In the genomic region with DNA sequence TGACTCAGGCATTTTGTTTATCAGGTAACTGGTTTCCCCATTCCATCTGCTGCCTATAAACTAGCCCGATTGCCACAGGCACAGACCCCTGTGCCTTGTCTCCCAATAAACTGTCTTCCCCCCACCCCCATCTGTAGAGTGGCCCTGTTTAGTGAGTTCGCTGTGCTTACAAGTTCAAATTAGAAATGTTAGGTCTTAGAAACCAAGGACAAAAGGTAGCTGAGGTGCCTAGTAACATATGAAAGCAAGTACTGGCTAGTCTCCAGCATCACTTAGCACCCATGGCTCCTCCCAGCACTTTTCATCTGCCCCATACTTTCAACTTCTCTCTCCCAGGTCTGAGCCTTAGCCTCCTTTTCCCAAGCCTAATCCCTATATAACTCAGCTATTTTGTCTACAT, we compare ENCODE assay signal across 31 mouse cellular contexts. TPM values are rescaled to one million over a fixed set of nuclear protein-coding genes. Genes with fewer than 3 reads are reported as not detected.
DNase-seq lines count a peak whose midpoint lies in the region; ATAC-seq and TF ChIP-seq lines count a peak whose summit lies in the region.
"Had no signal": no experiment of that assay in that cellular context is flagged by ENCODE, and none has a peak within 500 bp of the region (broad histone marks: within the 10 kb centered on the region; RNA-seq: fewer than 3 reads in every experiment).

No protein-coding gene starts in this region.

- no peaks in the 10 kb centered on the region for H3K27me3 ChIP-seq in forebrain, embryonic 14.5 days (replicated peaks; ENCODE audit: control insufficient read depth, insufficient read depth, low read length)
- no peaks in the 10 kb centered on the region for H3K27me3 ChIP-seq in forebrain, embryonic 10.5 days (ENCODE audit: poor library complexity, severe bottlenecking)
- H3K27me3 ChIP-seq in hindbrain, embryonic 16.5 days (replicated peaks; ENCODE audit: control insufficient read depth, insufficient read depth, low read length): no peaks in the 10 kb centered on the region
- no peaks in the 10 kb centered on the region for H3K27me3 ChIP-seq in hindbrain, embryonic 13.5 days
- no peaks in the 10 kb centered on the region for H3K27me3 ChIP-seq in midbrain, postnatal 0 days (ENCODE audit: insufficient read depth, low read length)
- H3K27me3 ChIP-seq in midbrain, embryonic 13.5 days: no peaks in the 10 kb centered on the region
- H3K27me3 ChIP-seq in forebrain, postnatal 0 days (ENCODE audit: insufficient read depth, low read length): no peaks in the 10 kb centered on the region
- no peaks in the 10 kb centered on the region for H3K27me3 ChIP-seq in stomach, postnatal 0 days (ENCODE audit: control insufficient read depth, insufficient read depth, low read length)
- H3K27me3 ChIP-seq: CH12.LX; heart, embryonic 12.5 days; heart, embryonic 15.5 days; intestine, embryonic 15.5 days; Patski had no signal

- 50% methylated on average over 2 of the region's 2 CpGs for WGBS in forebrain, embryonic 14.5 days
- WGBS in forebrain, embryonic 10.5 days: 92% methylated on average over 2 of the region's 2 CpGs
- WGBS in hindbrain, embryonic 16.5 days: 86% methylated on average over 2 of the region's 2 CpGs
- 82% methylated on average over 2 of the region's 2 CpGs for WGBS in hindbrain, embryonic 13.5 days
- 67% methylated on average over 2 of the region's 2 CpGs for WGBS in midbrain, postnatal 0 days
- 77% methylated on average over 2 of the region's 2 CpGs for WGBS in midbrain, embryonic 13.5 days
- WGBS in forebrain, postnatal 0 days: 40% methylated on average over 2 of the region's 2 CpGs
- 80% methylated on average over 2 of the region's 2 CpGs for WGBS in stomach, postnatal 0 days

- no peak overlapping the region for H3K4me3 ChIP-seq in forebrain, embryonic 14.5 days (ENCODE audit: low read depth, low read length)
- H3K4me3 ChIP-seq in forebrain, embryonic 10.5 days: no peak overlapping the region
- no peak overlapping the region for H3K4me3 ChIP-seq in hindbrain, embryonic 16.5 days (ENCODE audit: low read length)
- no peak overlapping the region for H3K4me3 ChIP-seq in hindbrain, embryonic 13.5 days
- no peak overlapping the region for H3K4me3 ChIP-seq in midbrain, postnatal 0 days (ENCODE audit: low read depth, low read length)
- no peak overlapping the region for H3K4me3 ChIP-seq in midbrain, embryonic 13.5 days (replicated peaks)
- no peak overlapping the region for H3K4me3 ChIP-seq in forebrain, postnatal 0 days (ENCODE audit: low read depth, low read length)
- no peak overlapping the region for H3K4me3 ChIP-seq in stomach, postnatal 0 days (ENCODE audit: low read depth, low read length)
- H3K4me3 ChIP-seq: heart, embryonic 12.5 days; heart, embryonic 15.5 days; hindbrain, embryonic 10.5 days; intestine, embryonic 15.5 days had no signal

- no peaks in the 10 kb centered on the region for H3K9me3 ChIP-seq in forebrain, embryonic 14.5 days (replicated peaks; ENCODE audit: control insufficient read depth, low read length)
- H3K9me3 ChIP-seq in forebrain, embryonic 10.5 days: no peaks in the 10 kb centered on the region
- H3K9me3 ChIP-seq in hindbrain, embryonic 16.5 days (ENCODE audit: control insufficient read depth, low read length): no peaks in the 10 kb centered on the region
- no peaks in the 10 kb centered on the region for H3K9me3 ChIP-seq in hindbrain, embryonic 13.5 days
- H3K9me3 ChIP-seq in midbrain, postnatal 0 days (ENCODE audit: low read length): no peaks in the 10 kb centered on the region
- H3K9me3 ChIP-seq in midbrain, embryonic 13.5 days: no peaks in the 10 kb centered on the region
- no peaks in the 10 kb centered on the region for H3K9me3 ChIP-seq in forebrain, postnatal 0 days (ENCODE audit: low read length)
- H3K9me3 ChIP-seq in stomach, postnatal 0 days (ENCODE audit: control insufficient read depth, low read length): no peaks in the 10 kb centered on the region
- H3K9me3 ChIP-seq: G1E; heart, embryonic 12.5 days; heart, embryonic 15.5 days; hindbrain, embryonic 10.5 days; intestine, embryonic 15.5 days had no signal

- H3K9ac ChIP-seq in forebrain, embryonic 14.5 days (ENCODE audit: low read length): no peak overlapping the region
- H3K9ac ChIP-seq in hindbrain, embryonic 16.5 days (ENCODE audit: low read depth, low read length): no peak overlapping the region
- H3K9ac ChIP-seq in hindbrain, embryonic 13.5 days: no peak overlapping the region
- no peak overlapping the region for H3K9ac ChIP-seq in midbrain, postnatal 0 days (replicated peaks; ENCODE audit: low read length, poor library complexity, severe bottlenecking)
- no peak overlapping the region for H3K9ac ChIP-seq in midbrain, embryonic 13.5 days (replicated peaks)
- H3K9ac ChIP-seq in forebrain, postnatal 0 days: no peak overlapping the region
- H3K9ac ChIP-seq in stomach, postnatal 0 days (ENCODE audit: low read length): no peak overlapping the region
- H3K9ac ChIP-seq: heart, embryonic 12.5 days; heart, embryonic 15.5 days; intestine, embryonic 15.5 days had no signal

- TF ChIP-seq EP300 in stomach, postnatal 0 days (optimal IDR thresholded peaks at IDR 0.05): no peak

- H3K27ac ChIP-seq in forebrain, embryonic 14.5 days (ENCODE audit: low read depth, low read length): no peak overlapping the region
- no peak overlapping the region for H3K27ac ChIP-seq in forebrain, embryonic 10.5 days
- H3K27ac ChIP-seq in hindbrain, embryonic 16.5 days (ENCODE audit: low read depth, low read length): no peak overlapping the region
- no peak overlapping the region for H3K27ac ChIP-seq in hindbrain, embryonic 13.5 days
- no peak overlapping the region for H3K27ac ChIP-seq in midbrain, postnatal 0 days (ENCODE audit: low read depth, low read length)
- H3K27ac ChIP-seq in midbrain, embryonic 13.5 days: no peak overlapping the region
- H3K27ac ChIP-seq in forebrain, postnatal 0 days (ENCODE audit: low read depth, low read length): no peak overlapping the region
- no peak overlapping the region for H3K27ac ChIP-seq in stomach, postnatal 0 days (replicated peaks)
- H3K27ac ChIP-seq: heart, embryonic 15.5 days; hindbrain, embryonic 10.5 days; intestine, embryonic 15.5 days had no signal

- H3K4me2 ChIP-seq in forebrain, embryonic 14.5 days (ENCODE audit: low read length): no peak overlapping the region
- H3K4me2 ChIP-seq in hindbrain, embryonic 16.5 days (ENCODE audit: low read length): no peak overlapping the region
- no peak overlapping the region for H3K4me2 ChIP-seq in hindbrain, embryonic 13.5 days
- H3K4me2 ChIP-seq in midbrain, postnatal 0 days (ENCODE audit: low read depth, low read length, poor library complexity, severe bottlenecking): no peak overlapping the region
- no peak overlapping the region for H3K4me2 ChIP-seq in midbrain, embryonic 13.5 days (replicated peaks)
- no peak overlapping the region for H3K4me2 ChIP-seq in forebrain, postnatal 0 days (ENCODE audit: low read depth)
- H3K4me2 ChIP-seq in stomach, postnatal 0 days (replicated peaks; ENCODE audit: low read depth): no peak overlapping the region
- H3K4me2 ChIP-seq: heart, embryonic 12.5 days; heart, embryonic 15.5 days; intestine, embryonic 15.5 days had no signal

- TF ChIP-seq CTCF in midbrain, postnatal 0 days (IDR thresholded peaks at IDR 0.05): no peak
- TF ChIP-seq CTCF in forebrain, postnatal 0 days (IDR thresholded peaks at IDR 0.05; ENCODE audit: low read depth): no peak
- TF ChIP-seq CTCF in stomach, postnatal 0 days (IDR thresholded peaks at IDR 0.05; ENCODE audit: low read depth): no peak

- peak; percentile 65; the same call in 1 of the 2 replicates for ATAC-seq in forebrain, embryonic 14.5 days
- ATAC-seq in hindbrain, embryonic 16.5 days: peak; percentile 63; the same call in 1 of the 2 replicates
- no peak for ATAC-seq in hindbrain, embryonic 13.5 days (ENCODE audit: low FRiP score)
- ATAC-seq in midbrain, postnatal 0 days (ENCODE audit: low FRiP score): no peak
- no peak for ATAC-seq in midbrain, embryonic 13.5 days
- ATAC-seq in forebrain, postnatal 0 days: peak; percentile 62
- ATAC-seq in stomach, postnatal 0 days (ENCODE audit: low FRiP score, low TSS enrichment): no peak
- ATAC-seq: intestine, embryonic 15.5 days; Patski had no signal

- DNase-seq in forebrain, embryonic 14.5 days (ENCODE audit: low spot score): peak; percentile 28
- DNase-seq in forebrain, embryonic 10.5 days (ENCODE audit: extremely low spot score, low spot score): no peak
- peak; percentile 14 for DNase-seq in midbrain, postnatal 0 days (ENCODE audit: low spot score)
- DNase-seq in forebrain, postnatal 0 days: no peak
- no peak for DNase-seq in stomach, postnatal 0 days (ENCODE audit: low spot score)
- DNase-seq: adrenal gland, adult 8-10 months; adrenal gland, postnatal 25 days; B cell, adult 2 months; cerebellum, adult 18-20 months; cerebellum, adult 9-10 months; cerebellum, postnatal 14 days; gastrocnemius, postnatal 25 days; heart, adult 18-20 months; heart, postnatal 10 days; heart, postnatal 36 days; kidney, adult 11 months; kidney, adult 8-10 months had no signal

- no peaks in the 10 kb centered on the region for H3K4me1 ChIP-seq in forebrain, embryonic 14.5 days (ENCODE audit: control insufficient read depth, insufficient read depth, low read length)
- H3K4me1 ChIP-seq in forebrain, embryonic 10.5 days: no peaks in the 10 kb centered on the region
- no peaks in the 10 kb centered on the region for H3K4me1 ChIP-seq in hindbrain, embryonic 16.5 days (ENCODE audit: control insufficient read depth, insufficient read depth, low read depth, low read length)
- H3K4me1 ChIP-seq in hindbrain, embryonic 13.5 days (replicated peaks): no peaks in the 10 kb centered on the region
- H3K4me1 ChIP-seq in midbrain, postnatal 0 days (ENCODE audit: insufficient read depth, low read length): no peaks in the 10 kb centered on the region
- no peaks in the 10 kb centered on the region for H3K4me1 ChIP-seq in midbrain, embryonic 13.5 days (replicated peaks)
- no peaks in the 10 kb centered on the region for H3K4me1 ChIP-seq in forebrain, postnatal 0 days (ENCODE audit: insufficient read depth)
- no peaks in the 10 kb centered on the region for H3K4me1 ChIP-seq in stomach, postnatal 0 days (replicated peaks; ENCODE audit: control insufficient read depth, insufficient read depth)
- H3K4me1 ChIP-seq: heart, embryonic 12.5 days; heart, embryonic 15.5 days; hindbrain, embryonic 10.5 days; intestine, embryonic 15.5 days had no signal

- no peaks in the 10 kb centered on the region for H3K36me3 ChIP-seq in forebrain, embryonic 14.5 days (ENCODE audit: control insufficient read depth, insufficient read depth, low read length)
- H3K36me3 ChIP-seq in forebrain, embryonic 10.5 days (replicated peaks): no peaks in the 10 kb centered on the region
- H3K36me3 ChIP-seq in hindbrain, embryonic 16.5 days (ENCODE audit: control insufficient read depth, insufficient read depth, low read length): no peaks in the 10 kb centered on the region
- H3K36me3 ChIP-seq in hindbrain, embryonic 13.5 days: no peaks in the 10 kb centered on the region
- no peaks in the 10 kb centered on the region for H3K36me3 ChIP-seq in midbrain, postnatal 0 days (ENCODE audit: insufficient read depth, low read length)
- no peaks in the 10 kb centered on the region for H3K36me3 ChIP-seq in midbrain, embryonic 13.5 days
- H3K36me3 ChIP-seq in forebrain, postnatal 0 days (ENCODE audit: insufficient read depth): no peaks in the 10 kb centered on the region
- no peaks in the 10 kb centered on the region for H3K36me3 ChIP-seq in stomach, postnatal 0 days (ENCODE audit: control insufficient read depth, insufficient read depth, low read length)
- H3K36me3 ChIP-seq: G1E; heart, embryonic 12.5 days; heart, embryonic 15.5 days; hindbrain, embryonic 10.5 days; intestine, embryonic 15.5 days had no signal

RNA-seq across cellular contexts. Expression of gene Olfr875, which starts 9.9 kb away (rescaled TPM):
- not detected in 2 replicates for polyA plus RNA-seq in forebrain, embryonic 14.5 days (2014; fragmentation: Nextera tagmentation; extraction: Ambion mirVana)
- not detected in 2 replicates for polyA plus RNA-seq in forebrain, embryonic 10.5 days (2016; fragmentation: Nextera tagmentation; extraction: Ambion mirVana)
- 0.16 TPM in 1 of 2 replicates, not detected in the other for polyA plus RNA-seq in hindbrain, embryonic 16.5 days (2015; fragmentation: Nextera tagmentation; extraction: Ambion mirVana)
- polyA plus RNA-seq in hindbrain, embryonic 13.5 days (2015; fragmentation: Nextera tagmentation; extraction: Ambion mirVana): not detected in 2 replicates
- not detected in 2 replicates for total RNA-seq in midbrain, postnatal 0 days (2014; rRNA removed)
- polyA plus RNA-seq in midbrain, postnatal 0 days (2015; fragmentation: Nextera tagmentation; extraction: Ambion mirVana): 0.20 and 0.22 TPM in 2 replicates
- polyA plus RNA-seq in midbrain, embryonic 13.5 days (2015; fragmentation: Nextera tagmentation; extraction: Ambion mirVana): not detected in 2 replicates
- not detected in 2 replicates for total RNA-seq in forebrain, postnatal 0 days (2014; rRNA removed)
- 0.16 TPM in 1 of 2 replicates, not detected in the other for polyA plus RNA-seq in forebrain, postnatal 0 days (2015; fragmentation: Nextera tagmentation; extraction: Ambion mirVana)
- not detected in 2 replicates for polyA plus RNA-seq in stomach, postnatal 0 days (2015; fragmentation: Nextera tagmentation; extraction: Ambion mirVana)
- total RNA-seq: adrenal gland, adult 8-10 months; adrenal gland, postnatal 25 days; CH12.LX; G1E; gastrocnemius, adult 8-10 months; gastrocnemius, postnatal 25 days; heart, adult 18-20 months; heart, postnatal 10 days; heart, postnatal 36 days had no signal
- polyA plus RNA-seq: embryonic facial prominence, embryonic 11.5 days; G1E; gonadal fat pad, adult 2 months; heart, embryonic 12.5 days; heart, embryonic 15.5 days; hindbrain, embryonic 10.5 days; intestine, embryonic 15.5 days; Patski had no signal

RNA-seq across cellular contexts. Expression of gene Olfr874, which starts 16.8 kb away (rescaled TPM):
- polyA plus RNA-seq in forebrain, embryonic 14.5 days (2014; fragmentation: Nextera tagmentation; extraction: Ambion mirVana): not detected in 2 replicates
- not detected in 2 replicates for polyA plus RNA-seq in forebrain, embryonic 10.5 days (2016; fragmentation: Nextera tagmentation; extraction: Ambion mirVana)
- polyA plus RNA-seq in hindbrain, embryonic 16.5 days (2015; fragmentation: Nextera tagmentation; extraction: Ambion mirVana): not detected in 2 replicates
- polyA plus RNA-seq in hindbrain, embryonic 13.5 days (2015; fragmentation: Nextera tagmentation; extraction: Ambion mirVana): not detected in 2 replicates
- total RNA-seq in midbrain, postnatal 0 days (2014; rRNA removed): not detected in 2 replicates
- polyA plus RNA-seq in midbrain, postnatal 0 days (2015; fragmentation: Nextera tagmentation; extraction: Ambion mirVana): 0.11 TPM in 1 of 2 replicates, not detected in the other
- polyA plus RNA-seq in midbrain, embryonic 13.5 days (2015; fragmentation: Nextera tagmentation; extraction: Ambion mirVana): not detected in 2 replicates
- total RNA-seq in forebrain, postnatal 0 days (2014; rRNA removed): not detected in 2 replicates
- not detected in 2 replicates for polyA plus RNA-seq in forebrain, postnatal 0 days (2015; fragmentation: Nextera tagmentation; extraction: Ambion mirVana)
- not detected in 2 replicates for polyA plus RNA-seq in stomach, postnatal 0 days (2015; fragmentation: Nextera tagmentation; extraction: Ambion mirVana)
- total RNA-seq: adrenal gland, adult 8-10 months; adrenal gland, postnatal 25 days; CH12.LX; gastrocnemius, adult 8-10 months; gastrocnemius, postnatal 25 days; heart, adult 18-20 months; heart, postnatal 10 days; heart, postnatal 36 days had no signal
- polyA plus RNA-seq: embryonic facial prominence, embryonic 11.5 days; G1E; gonadal fat pad, adult 2 months; heart, embryonic 12.5 days; heart, embryonic 15.5 days; hindbrain, embryonic 10.5 days; intestine, embryonic 15.5 days; Patski had no signal

RNA-seq across cellular contexts. Expression of gene Olfr876, which starts 41.1 kb away (rescaled TPM):
- not detected in 2 replicates for polyA plus RNA-seq in forebrain, embryonic 14.5 days (2014; fragmentation: Nextera tagmentation; extraction: Ambion mirVana)
- not detected in 2 replicates for polyA plus RNA-seq in forebrain, embryonic 10.5 days (2016; fragmentation: Nextera tagmentation; extraction: Ambion mirVana)
- polyA plus RNA-seq in hindbrain, embryonic 16.5 days (2015; fragmentation: Nextera tagmentation; extraction: Ambion mirVana): not detected in 2 replicates
- not detected in 2 replicates for polyA plus RNA-seq in hindbrain, embryonic 13.5 days (2015; fragmentation: Nextera tagmentation; extraction: Ambion mirVana)
- total RNA-seq in midbrain, postnatal 0 days (2014; rRNA removed): not detected in 2 replicates
- polyA plus RNA-seq in midbrain, postnatal 0 days (2015; fragmentation: Nextera tagmentation; extraction: Ambion mirVana): not detected in 2 replicates
- not detected in 2 replicates for polyA plus RNA-seq in midbrain, embryonic 13.5 days (2015; fragmentation: Nextera tagmentation; extraction: Ambion mirVana)
- not detected in 2 replicates for total RNA-seq in forebrain, postnatal 0 days (2014; rRNA removed)
- polyA plus RNA-seq in forebrain, postnatal 0 days (2015; fragmentation: Nextera tagmentation; extraction: Ambion mirVana): not detected in 2 replicates
- not detected in 2 replicates for polyA plus RNA-seq in stomach, postnatal 0 days (2015; fragmentation: Nextera tagmentation; extraction: Ambion mirVana)
- total RNA-seq: adrenal gland, adult 8-10 months; adrenal gland, postnatal 25 days; CH12.LX; gastrocnemius, adult 8-10 months; gastrocnemius, postnatal 25 days; heart, adult 18-20 months; heart, postnatal 10 days; heart, postnatal 36 days had no signal
- polyA plus RNA-seq: embryonic facial prominence, embryonic 11.5 days; G1E; gonadal fat pad, adult 2 months; heart, embryonic 12.5 days; heart, embryonic 15.5 days; hindbrain, embryonic 10.5 days; intestine, embryonic 15.5 days; Patski had no signal

RNA-seq across cellular contexts. Expression of gene Olfr160, which starts 45.7 kb away (rescaled TPM):
- polyA plus RNA-seq in forebrain, embryonic 14.5 days (2014; fragmentation: Nextera tagmentation; extraction: Ambion mirVana): not detected in 2 replicates
- not detected in 2 replicates for polyA plus RNA-seq in forebrain, embryonic 10.5 days (2016; fragmentation: Nextera tagmentation; extraction: Ambion mirVana)
- polyA plus RNA-seq in hindbrain, embryonic 16.5 days (2015; fragmentation: Nextera tagmentation; extraction: Ambion mirVana): not detected in 2 replicates
- not detected in 2 replicates for polyA plus RNA-seq in hindbrain, embryonic 13.5 days (2015; fragmentation: Nextera tagmentation; extraction: Ambion mirVana)
- total RNA-seq in midbrain, postnatal 0 days (2014; rRNA removed): not detected in 2 replicates
- not detected in 2 replicates for polyA plus RNA-seq in midbrain, postnatal 0 days (2015; fragmentation: Nextera tagmentation; extraction: Ambion mirVana)
- polyA plus RNA-seq in midbrain, embryonic 13.5 days (2015; fragmentation: Nextera tagmentation; extraction: Ambion mirVana): not detected in 2 replicates
- total RNA-seq in forebrain, postnatal 0 days (2014; rRNA removed): not detected in 2 replicates
- polyA plus RNA-seq in forebrain, postnatal 0 days (2015; fragmentation: Nextera tagmentation; extraction: Ambion mirVana): not detected in 2 replicates
- 0.04 TPM in 1 of 2 replicates, not detected in the other for polyA plus RNA-seq in stomach, postnatal 0 days (2015; fragmentation: Nextera tagmentation; extraction: Ambion mirVana)
- total RNA-seq: adrenal gland, adult 8-10 months; adrenal gland, postnatal 25 days; CH12.LX; gastrocnemius, adult 8-10 months; gastrocnemius, postnatal 25 days; heart, adult 18-20 months; heart, postnatal 10 days; heart, postnatal 36 days had no signal
- polyA plus RNA-seq: embryonic facial prominence, embryonic 11.5 days; embryonic facial prominence, embryonic 14.5 days; G1E; gonadal fat pad, adult 2 months; heart, embryonic 12.5 days; heart, embryonic 15.5 days; hindbrain, embryonic 10.5 days; intestine, embryonic 15.5 days; Patski had no signal

Comparison
In these comparisons a context has a peak if more than half of its experiments do, and no peak if none do; other contexts are left out.
1. ATAC-seq: peak in forebrain, embryonic 14.5 days (single experiment), hindbrain, embryonic 16.5 days (single experiment) and forebrain, postnatal 0 days (single experiment); none in hindbrain, embryonic 13.5 days (single experiment), midbrain, postnatal 0 days (single experiment), midbrain, embryonic 13.5 days (single experiment) and stomach, postnatal 0 days (single experiment).
2. DNase-seq: peak in forebrain, embryonic 14.5 days (single experiment) and midbrain, postnatal 0 days (single experiment); none in forebrain, embryonic 10.5 days (single experiment), forebrain, postnatal 0 days (single experiment) and stomach, postnatal 0 days (single experiment).